In the genomic region with DNA sequence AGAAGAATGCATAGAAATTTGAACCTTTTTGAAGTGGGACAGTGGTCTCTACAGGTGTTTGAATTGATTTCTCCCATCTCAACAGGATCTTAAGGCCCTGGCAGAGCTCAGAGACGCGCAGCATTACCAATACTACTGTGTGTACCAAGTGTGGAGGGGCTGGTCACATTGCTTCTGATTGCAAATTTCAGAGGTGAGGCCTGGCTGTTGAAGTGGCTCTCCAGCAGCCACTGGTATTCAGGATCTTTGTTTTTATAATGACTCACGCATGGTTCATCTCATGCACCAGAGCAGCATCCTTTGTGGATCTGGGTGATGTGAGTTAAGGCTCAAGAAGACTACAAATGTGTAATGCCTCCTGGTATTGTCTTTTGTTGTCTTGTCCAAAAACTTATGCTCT, we compare ENCODE assay signal across 29 mouse cellular contexts. TPM values are rescaled to one million over a fixed set of nuclear protein-coding genes. Genes with fewer than 3 reads are reported as not detected.
A peak's percentile ranks its signal among the peaks of the same experiment; 100 is the strongest.
DNase-seq lines count a peak whose midpoint lies in the region; ATAC-seq and TF ChIP-seq lines count a peak whose summit lies in the region.
"Had no signal": no experiment of that assay in that cellular context is flagged by ENCODE, and none has a peak within 500 bp of the region (broad histone marks: within the 10 kb centered on the region; RNA-seq: fewer than 3 reads in every experiment).

No protein-coding gene starts in this region.

- H3K27me3 ChIP-seq in C2C12 (ENCODE audit: control insufficient read depth, insufficient read depth, insufficient read length) (no peaks in the 10 kb centered on the region), myocyte (ENCODE audit: control insufficient read depth, insufficient read depth, insufficient read length) (no peaks in the 10 kb centered on the region)
- H3K27me3 ChIP-seq: embryonic facial prominence, embryonic 13.5 days; forebrain, embryonic 12.5 days; forebrain, embryonic 15.5 days; hindbrain, embryonic 13.5 days; intestine, embryonic 15.5 days had no signal

- TF ChIP-seq CTCF in C2C12 (IDR thresholded peaks at IDR 0.05; ENCODE audit: control insufficient read depth, insufficient read depth, insufficient read length) = no peak
- no peak for TF ChIP-seq CTCF in left cerebral cortex, adult 2 months (IDR thresholded peaks at IDR 0.05)

- H3ac ChIP-seq in C2C12 (ENCODE audit: control insufficient read depth, insufficient read length, low read depth) (no peak overlapping the region), myocyte (ENCODE audit: control insufficient read depth, insufficient read length) (no peak overlapping the region)

- H3K79me2 ChIP-seq in C2C12 (ENCODE audit: control insufficient read depth, insufficient read depth) (peaks cover 92% of the 10 kb centered on the region), myocyte (ENCODE audit: control insufficient read depth, insufficient read depth) (peaks cover 47% of the 10 kb centered on the region)

- peak; percentile 21 for DNase-seq in lung, postnatal 25 days (ENCODE audit: low spot score)
- DNase-seq in lung, postnatal 14 days = no peak
- DNase-seq in Muller cell, postnatal 12 days (ENCODE audit: inconsistent ontology term) = peak; percentile 29
- no peak for DNase-seq in left cerebral cortex, adult 2 months (ENCODE audit: extremely low spot score in 1 of 2, low spot score in 2 of 2)
- DNase-seq in kidney, adult 8-10 months = no peak
- DNase-seq: adrenal gland, postnatal 10 days; B cell, adult 2 months; cerebellum, adult 11 months; cerebellum, adult 2 months; cerebellum, adult 9-11 months; cerebellum, postnatal 25 days; gastrocnemius, postnatal 25 days; heart, adult 2 months; heart, postnatal 36 days; kidney, adult 11 months had no signal

- H3K79me3 ChIP-seq in C2C12 (ENCODE audit: low read depth) = peaks cover 55% of the 10 kb centered on the region

- H3K4me2 ChIP-seq in myocyte (ENCODE audit: low read depth) = peak overlapping the region; percentile 14
- H3K4me2 ChIP-seq: embryonic facial prominence, embryonic 13.5 days; forebrain, embryonic 12.5 days; forebrain, embryonic 15.5 days; heart, embryonic 11.5 days; hindbrain, embryonic 13.5 days; intestine, embryonic 15.5 days had no signal

- H3K36me3 ChIP-seq in C2C12 (ENCODE audit: control insufficient read depth, insufficient read depth) = peaks cover 96% of the 10 kb centered on the region
- peaks cover 81% of the 10 kb centered on the region for H3K36me3 ChIP-seq in myocyte (ENCODE audit: control insufficient read depth, insufficient read depth)

- TF ChIP-seq POLR2A in myocyte (IDR thresholded peaks at IDR 0.05; ENCODE audit: insufficient read length, low read depth) = no peak

- intact Hi-C loops in left cerebral cortex, adult 2 months (cut with DNase I) = no loop called here

- no peak overlapping the region for H3K27ac ChIP-seq in left cerebral cortex, adult 2 months
- H3K27ac ChIP-seq: embryonic facial prominence, embryonic 10.5 days; embryonic facial prominence, embryonic 13.5 days; forebrain, embryonic 12.5 days; forebrain, embryonic 15.5 days; heart, adult 2 months; hindbrain, embryonic 10.5 days; hindbrain, embryonic 13.5 days; intestine, embryonic 15.5 days had no signal

- H3K4me3 ChIP-seq in C2C12 (ENCODE audit: insufficient read depth, poor library complexity, severe bottlenecking) (no peak overlapping the region), myocyte (no peak overlapping the region)
- no peak overlapping the region for H3K4me3 ChIP-seq in left cerebral cortex, adult 2 months
- H3K4me3 ChIP-seq: embryonic facial prominence, embryonic 10.5 days; embryonic facial prominence, embryonic 13.5 days; erythroblast, embryonic 14.5 days; forebrain, embryonic 12.5 days; forebrain, embryonic 15.5 days; heart, adult 2 months; hindbrain, embryonic 10.5 days; hindbrain, embryonic 13.5 days; intestine, embryonic 15.5 days had no signal

- no peak for ATAC-seq in frontal cortex, adult (ENCODE audit: low TSS enrichment)
- ATAC-seq: CD4-positive, CD25-positive, alpha-beta regulatory T cell, adult 4 months; forebrain, embryonic 15.5 days; hindbrain, embryonic 16.5 days; intestine, embryonic 15.5 days had no signal

TF ChIP-seq in C2C12, 6 proteins besides CTCF, POLR2A, EP300 and RAD21:
- TF ChIP-seq CEBPB (IDR thresholded peaks at IDR 0.05; ENCODE audit: low read depth) = no peak
- no peak for TF ChIP-seq USF1 (IDR thresholded peaks at IDR 0.05; ENCODE audit: low read depth)
- no peak for TF ChIP-seq MYOD1 (IDR thresholded peaks at IDR 0.05; ENCODE audit: control insufficient read depth, insufficient read length, low read depth)
- TF ChIP-seq FOSL1 (IDR thresholded peaks at IDR 0.05; ENCODE audit: insufficient read depth, low read length, poor library complexity, severe bottlenecking) = peak; percentile 70
- no peak for TF ChIP-seq MYOG (IDR thresholded peaks at IDR 0.05; ENCODE audit: control insufficient read depth, extremely low read depth, insufficient read length)
- TF ChIP-seq MAX (IDR thresholded peaks at IDR 0.05) = peak; percentile 9

TF ChIP-seq in myocyte, 11 proteins besides CTCF, POLR2A, EP300 and RAD21:
- no peak for TF ChIP-seq SRF (IDR thresholded peaks at IDR 0.05; ENCODE audit: control insufficient read depth, insufficient read length, low read depth)
- TF ChIP-seq POLR2AphosphoS2 (IDR thresholded peaks at IDR 0.05; ENCODE audit: insufficient read length, low read depth) = peak; percentile 21
- TF ChIP-seq CEBPB (IDR thresholded peaks at IDR 0.05; ENCODE audit: insufficient read depth, poor library complexity, severe bottlenecking) = peak; percentile 80

RNA-seq across cellular contexts. Expression of gene Sf1, which starts 8.9 kb away (rescaled TPM):
- polyA plus RNA-seq in C2C12 (2012; fragmentation: generic; extraction: Trizol) = 138 TPM
- 131 TPM for polyA plus RNA-seq in myocyte (2012; fragmentation: generic; extraction: Trizol)
- total RNA-seq in left cerebral cortex, adult 2 months (2021) = 100 to 1,000 TPM; 208 to 212 TPM

RNA-seq across cellular contexts. Expression of gene Pygm, which starts 11.8 kb away (rescaled TPM):
- polyA plus RNA-seq in C2C12 (2012; fragmentation: generic; extraction: Trizol) (1.2 TPM), myocyte (2012; fragmentation: generic; extraction: Trizol) (232 TPM)
- total RNA-seq in left cerebral cortex, adult 2 months (2021) = 10 to 100 TPM; 28.4 to 32.7 TPM

RNA-seq across cellular contexts. Expression of gene Rasgrp2, which starts 26.7 kb away (rescaled TPM):
- polyA plus RNA-seq in C2C12 (2012; fragmentation: generic; extraction: Trizol) (0.71 TPM), myocyte (2012; fragmentation: generic; extraction: Trizol) (8.0 TPM)
- total RNA-seq in left cerebral cortex, adult 2 months (2021) = 10 to 100 TPM; 61.1 to 72.2 TPM

RNA-seq across cellular contexts. Expression of gene Map4k2, which starts 31.5 kb away (rescaled TPM):
- polyA plus RNA-seq in C2C12 (2012; fragmentation: generic; extraction: Trizol) = 10.2 TPM
- polyA plus RNA-seq in myocyte (2012; fragmentation: generic; extraction: Trizol) = 10.0 TPM
- total RNA-seq in left cerebral cortex, adult 2 months (2021) = 100 to 1,000 TPM in 1 of 2 experiments, 10 to 100 TPM in 1; 94.9 to 108 TPM

RNA-seq across cellular contexts. Expression of gene Men1, which starts 37.7 kb away (rescaled TPM):
- polyA plus RNA-seq in C2C12 (2012; fragmentation: generic; extraction: Trizol) (51.0 TPM), myocyte (2012; fragmentation: generic; extraction: Trizol) (37.2 TPM)
- 10 to 100 TPM; 64.7 to 72.5 TPM for total RNA-seq in left cerebral cortex, adult 2 months (2021)

Comparison
In these comparisons a context has a peak if more than half of its experiments do, and no peak if none do; other contexts are left out.
1. DNase-seq: peak in lung, postnatal 25 days (single experiment) and Muller cell, postnatal 12 days (single experiment); none in lung, postnatal 14 days (single experiment), left cerebral cortex, adult 2 months (0 of 2) and kidney, adult 8-10 months (0 of 2).
2. RNA of gene Pygm, which starts 11.8 kb away (polyA plus RNA-seq): 232 TPM in myocyte (single experiment); 1.2 TPM in C2C12 (single experiment); every median in the first group is over 100 times any median in the second.